Mouse (Mus musculus): ENCODE results near the gene Hoxc5. TPM values are rescaled to one million over a fixed set of nuclear protein-coding genes. Genes with fewer than 3 reads are reported as not detected.

Gene Hoxc5
- polyA plus RNA-seq, 1 experiment from 2014 or later = 3.9 TPM

GRCm38 (mm10) chr15:102970740-102971139, 3.5 kb downstream of the Hoxc5 start:
- Histone ChIP-seq H3K27ac (ENCODE audit: low read depth, low read length) (no peak overlapping the region), H3K9ac (ENCODE audit: low read depth, low read length) (no peak overlapping the region), H3K4me2 (replicated peaks; ENCODE audit: low read depth) (no peak overlapping the region), H3K36me3 (ENCODE audit: control insufficient read depth, insufficient read depth) (no peaks in the 10 kb centered on the region), H3K9me3 (ENCODE audit: control insufficient read depth) (no peaks in the 10 kb centered on the region), H3K4me1 (replicated peaks; ENCODE audit: control insufficient read depth, insufficient read depth, low read length) (no peaks in the 10 kb centered on the region), H3K27me3 (replicated peaks; ENCODE audit: control insufficient read depth, insufficient read depth, low read length) (peaks cover 97% of the 10 kb centered on the region), H3K4me3 (ENCODE audit: low read depth, low read length) (no peak overlapping the region)
- no peak for ATAC-seq
- TF ChIP-seq CTCF (IDR thresholded peaks at IDR 0.05; ENCODE audit: low read depth) = peak; percentile 56
- 2% methylated on average over 12 of the region's 12 CpGs for WGBS

GRCm38 (mm10) chr15:102972254-102972653, 5.0 kb downstream of the Hoxc5 start:
- Histone ChIP-seq H3K36me3 (ENCODE audit: control insufficient read depth, insufficient read depth) (no peaks in the 10 kb centered on the region), H3K27me3 (replicated peaks; ENCODE audit: control insufficient read depth, insufficient read depth, low read length) (peaks cover 97% of the 10 kb centered on the region), H3K4me2 (replicated peaks; ENCODE audit: low read depth) (no peak overlapping the region), H3K9me3 (ENCODE audit: control insufficient read depth) (no peaks in the 10 kb centered on the region), H3K4me1 (replicated peaks; ENCODE audit: control insufficient read depth, insufficient read depth, low read length) (no peaks in the 10 kb centered on the region), H3K9ac (ENCODE audit: low read depth, low read length) (no peak overlapping the region), H3K4me3 (ENCODE audit: low read depth, low read length) (no peak overlapping the region), H3K27ac (ENCODE audit: low read depth, low read length) (no peak overlapping the region)
- ATAC-seq = no peak
- no peak for TF ChIP-seq CTCF (IDR thresholded peaks at IDR 0.05; ENCODE audit: low read depth)
- WGBS = 3% methylated on average over 21 of the region's 21 CpGs

DNA sequence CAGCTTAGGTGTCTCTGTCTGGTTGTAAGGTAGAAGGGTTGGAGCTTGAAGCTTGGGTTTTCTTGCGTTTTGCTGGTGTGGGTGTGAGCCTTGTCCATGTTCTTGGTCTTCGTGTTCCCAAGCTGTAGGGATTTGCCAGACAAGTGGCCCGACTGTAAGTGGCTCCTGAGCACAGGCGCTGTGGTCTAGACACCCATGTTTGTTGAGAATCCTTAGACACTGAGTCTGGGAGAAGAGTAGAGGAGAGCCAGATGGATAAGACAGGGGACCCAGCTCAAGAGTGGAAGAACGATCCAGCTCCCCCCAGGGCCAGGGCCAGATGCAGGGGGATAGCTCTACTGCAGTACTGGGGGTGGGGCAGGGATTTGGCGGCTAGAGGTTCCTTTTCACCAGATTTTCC, 5.5 kb downstream of the Hoxc5 start:
- ATAC-seq = no peak
- H3K27ac ChIP-seq (ENCODE audit: low read depth, low read length) = no peak overlapping the region
- peaks cover 97% of the 10 kb centered on the region for H3K27me3 ChIP-seq (replicated peaks; ENCODE audit: control insufficient read depth, insufficient read depth, low read length)
- no peaks in the 10 kb centered on the region for H3K36me3 ChIP-seq (ENCODE audit: control insufficient read depth, insufficient read depth)
- no peak overlapping the region for H3K4me2 ChIP-seq (replicated peaks; ENCODE audit: low read depth)
- H3K4me3 ChIP-seq (ENCODE audit: low read depth, low read length) = no peak overlapping the region
- WGBS = 2% methylated on average over 6 of the region's 6 CpGs
- no peaks in the 10 kb centered on the region for H3K4me1 ChIP-seq (replicated peaks; ENCODE audit: control insufficient read depth, insufficient read depth, low read length)
- H3K9ac ChIP-seq (ENCODE audit: low read depth, low read length) = no peak overlapping the region
- no peak for TF ChIP-seq CTCF (IDR thresholded peaks at IDR 0.05; ENCODE audit: low read depth)
- H3K9me3 ChIP-seq (ENCODE audit: control insufficient read depth) = no peaks in the 10 kb centered on the region

DNA sequence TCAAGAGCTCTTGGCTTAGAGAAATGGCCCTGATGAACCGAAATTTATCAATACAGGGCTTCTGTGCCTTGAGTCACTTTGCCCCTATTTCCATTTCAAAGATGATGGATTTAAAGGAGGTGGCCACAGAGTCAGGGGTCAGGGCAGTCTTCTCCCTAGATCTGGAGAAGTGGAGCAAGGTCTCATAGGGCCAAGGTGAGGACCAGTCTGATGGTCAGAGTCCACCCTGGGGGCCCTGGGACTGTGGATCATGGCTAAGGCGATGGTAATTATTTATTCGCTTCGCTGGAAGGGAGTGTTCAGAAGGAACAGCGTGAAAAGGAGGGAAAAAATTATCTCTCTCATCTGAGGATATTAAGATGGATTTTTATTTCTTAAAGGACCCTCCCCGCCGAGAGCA, 7.8 kb downstream of the Hoxc5 start:
- no peak overlapping the region for H3K4me2 ChIP-seq (replicated peaks; ENCODE audit: low read depth)
- ATAC-seq = no peak
- peaks cover 99% of the 10 kb centered on the region for H3K27me3 ChIP-seq (replicated peaks; ENCODE audit: control insufficient read depth, insufficient read depth, low read length)
- H3K9me3 ChIP-seq (ENCODE audit: control insufficient read depth) = no peaks in the 10 kb centered on the region
- H3K36me3 ChIP-seq (ENCODE audit: control insufficient read depth, insufficient read depth) = no peaks in the 10 kb centered on the region
- H3K4me1 ChIP-seq (replicated peaks; ENCODE audit: control insufficient read depth, insufficient read depth, low read length) = no peaks in the 10 kb centered on the region
- no peak for TF ChIP-seq CTCF (IDR thresholded peaks at IDR 0.05; ENCODE audit: low read depth)
- H3K27ac ChIP-seq (ENCODE audit: low read depth, low read length) = no peak overlapping the region
- no peak overlapping the region for H3K4me3 ChIP-seq (ENCODE audit: low read depth, low read length)
- 6% methylated on average over 7 of the region's 7 CpGs for WGBS
- H3K9ac ChIP-seq (ENCODE audit: low read depth, low read length) = no peak overlapping the region

DNA sequence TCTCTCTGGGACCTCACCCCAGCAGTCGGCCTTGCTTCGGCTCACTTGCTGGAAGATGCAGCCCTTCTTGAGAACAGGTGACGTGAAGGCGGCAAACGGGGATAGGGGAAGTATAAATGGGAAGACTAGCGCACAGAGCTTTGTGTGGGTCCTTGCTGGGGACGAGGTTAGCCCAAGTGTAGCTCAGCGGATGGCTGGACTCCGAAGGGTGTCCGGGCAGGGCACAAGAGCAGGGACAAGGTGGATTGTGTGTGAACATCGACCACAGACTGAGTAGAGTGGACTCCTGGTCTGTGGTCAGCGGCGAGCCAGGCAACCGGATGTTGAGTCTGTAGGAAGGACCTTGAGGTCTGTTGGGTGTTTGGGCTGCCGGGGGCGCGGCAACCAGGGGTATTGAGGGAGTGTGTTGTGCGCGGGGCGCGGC, 8.5 kb downstream of the Hoxc5 start:
- H3K27me3 ChIP-seq (replicated peaks; ENCODE audit: control insufficient read depth, insufficient read depth, low read length) = peaks cover 99% of the 10 kb centered on the region
- ATAC-seq = no peak
- WGBS = 2% methylated on average over 21 of the region's 21 CpGs
- no peak for TF ChIP-seq CTCF (IDR thresholded peaks at IDR 0.05; ENCODE audit: low read depth)
- H3K4me3 ChIP-seq (ENCODE audit: low read depth, low read length) = 0 out of 2 replicates have a peak overlapping the region, but pooled peaks have one; percentile 2
- no peaks in the 10 kb centered on the region for H3K4me1 ChIP-seq (replicated peaks; ENCODE audit: control insufficient read depth, insufficient read depth, low read length)
- H3K27ac ChIP-seq (ENCODE audit: low read depth, low read length) = no peak overlapping the region
- no peak overlapping the region for H3K9ac ChIP-seq (ENCODE audit: low read depth, low read length)
- H3K9me3 ChIP-seq (ENCODE audit: control insufficient read depth) = no peaks in the 10 kb centered on the region
- H3K4me2 ChIP-seq (replicated peaks; ENCODE audit: low read depth) = no peak overlapping the region
- H3K36me3 ChIP-seq (ENCODE audit: control insufficient read depth, insufficient read depth) = no peaks in the 10 kb centered on the region

DNA sequence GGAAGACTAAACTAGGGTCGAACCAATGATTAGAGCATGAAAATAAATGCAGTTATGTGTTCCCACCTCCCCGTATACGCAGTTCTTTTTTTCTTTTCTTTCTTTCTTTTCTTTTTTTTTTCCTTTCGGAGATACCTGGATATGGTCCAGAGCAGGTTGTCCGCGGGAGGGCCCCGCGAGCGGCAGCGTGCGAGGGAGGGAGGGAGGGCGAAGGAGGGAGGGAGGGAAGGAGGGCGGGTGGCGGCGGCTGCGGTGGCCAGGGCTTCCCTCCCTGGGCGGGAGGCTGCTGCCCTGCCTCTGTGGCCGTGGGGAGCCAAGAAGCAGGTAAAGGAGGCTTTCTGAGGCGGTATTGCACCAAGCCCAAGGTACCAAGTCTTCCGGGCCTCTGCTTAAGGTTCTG, 8.9 kb downstream of the Hoxc5 start, which contains the start of gene Hoxc9:
TSS of gene Hoxc9 (plus strand) at position 269 of the 400 bp plus-strand sequence.
- under 1% methylated on average over 15 of the region's 20 CpGs for WGBS
- Histone ChIP-seq H3K4me1 (replicated peaks; ENCODE audit: control insufficient read depth, insufficient read depth, low read length) (no peaks in the 10 kb centered on the region), H3K4me3 (ENCODE audit: low read depth, low read length) (peak within 1 kb of the TSS; percentile 29), H3K4me2 (replicated peaks; ENCODE audit: low read depth) (peak within 1 kb of the TSS; percentile 45), H3K36me3 (ENCODE audit: control insufficient read depth, insufficient read depth) (no peaks in the 10 kb centered on the region), H3K27me3 (replicated peaks; ENCODE audit: control insufficient read depth, insufficient read depth, low read length) (peaks cover 99% of the 10 kb centered on the region), H3K9ac (ENCODE audit: low read depth, low read length) (no peak within 1 kb of the TSS), H3K27ac (ENCODE audit: low read depth, low read length) (no peak within 1 kb of the TSS), H3K9me3 (ENCODE audit: control insufficient read depth) (no peaks in the 10 kb centered on the region)
- ATAC-seq = no peak
- no peak for TF ChIP-seq CTCF (IDR thresholded peaks at IDR 0.05; ENCODE audit: low read depth)

All from intestine, postnatal 0 days (tissue).